In the genomic region with DNA sequence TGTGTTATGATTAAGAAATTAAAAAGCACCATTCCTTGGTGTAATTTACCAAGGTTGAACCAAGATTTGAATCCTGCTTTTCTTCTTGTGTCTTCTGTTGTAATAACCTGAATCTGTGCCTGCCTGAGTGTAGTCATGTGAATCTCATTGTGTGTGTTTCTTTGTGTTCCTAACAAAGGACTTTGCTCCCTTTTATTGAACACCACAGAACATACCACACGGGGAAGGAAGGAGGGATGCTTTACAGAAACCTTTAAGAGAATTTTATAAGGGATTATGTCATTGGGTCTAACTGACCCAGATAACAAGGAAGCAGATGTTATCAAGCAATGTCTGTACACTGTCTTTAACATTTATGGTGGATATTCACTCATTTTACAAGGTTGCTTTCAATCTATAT, we compare ENCODE assay signal across 23 mouse cellular contexts.
"Had no signal": no experiment of that assay in that cellular context is flagged by ENCODE, and none has a peak within 500 bp of the region (broad histone marks: within the 10 kb centered on the region; RNA-seq: fewer than 3 reads in every experiment).

No protein-coding gene starts in this region.

- H3K4me1 ChIP-seq: heart, embryonic 13.5 days; heart, embryonic 15.5 days; hindbrain, embryonic 13.5 days; hindbrain, embryonic 15.5 days; limb, embryonic 10.5 days; limb, embryonic 12.5 days; liver, embryonic 13.5 days had no signal

- ATAC-seq: forebrain, postnatal 0 days; hindbrain, postnatal 0 days had no signal

- H3K27ac ChIP-seq: heart, adult 2 months; heart, embryonic 13.5 days; heart, embryonic 15.5 days; hindbrain, embryonic 13.5 days; hindbrain, embryonic 15.5 days; hindbrain, postnatal 0 days; layer of hippocampus, adult 2 months; left cerebral cortex, adult 2 months; limb, embryonic 10.5 days; limb, embryonic 12.5 days; liver, embryonic 13.5 days had no signal

- H3K9ac ChIP-seq: forebrain, postnatal 0 days; heart, embryonic 13.5 days; heart, embryonic 15.5 days; hindbrain, embryonic 13.5 days; hindbrain, embryonic 15.5 days; limb, embryonic 12.5 days; liver, embryonic 13.5 days had no signal

- H3K9me3 ChIP-seq: heart, embryonic 13.5 days; heart, embryonic 15.5 days; hindbrain, embryonic 13.5 days; hindbrain, embryonic 15.5 days; limb, embryonic 10.5 days; limb, embryonic 12.5 days; liver, embryonic 13.5 days had no signal

- H3K4me3 ChIP-seq: heart, adult 2 months; heart, embryonic 13.5 days; heart, embryonic 15.5 days; hindbrain, embryonic 13.5 days; hindbrain, embryonic 15.5 days; layer of hippocampus, adult 2 months; left cerebral cortex, adult 2 months; limb, embryonic 10.5 days; limb, embryonic 12.5 days; liver, embryonic 13.5 days had no signal

- H3K27me3 ChIP-seq: heart, embryonic 13.5 days; heart, embryonic 15.5 days; hindbrain, embryonic 13.5 days; hindbrain, embryonic 15.5 days; limb, embryonic 12.5 days; liver, embryonic 13.5 days had no signal

- H3K4me2 ChIP-seq: heart, embryonic 11.5 days; heart, embryonic 13.5 days; heart, embryonic 15.5 days; hindbrain, embryonic 13.5 days; hindbrain, embryonic 15.5 days; limb, embryonic 12.5 days; liver, embryonic 13.5 days had no signal

- DNase-seq: forebrain, postnatal 0 days; gastrocnemius, postnatal 14 days; gastrocnemius, postnatal 36 days; heart, adult 11 months; heart, adult 2 months; heart, postnatal 14 days; heart, postnatal 36 days; kidney, adult 18-20 months; kidney, adult 8-10 months; kidney, postnatal 10 days; kidney, postnatal 36 days; liver; liver, embryonic 13.5 days had no signal
